Mouse (Mus musculus) myocyte (in vitro differentiated cells): ENCODE measurements around the gene Slc39a11. TPM values are rescaled to one million over a fixed set of nuclear protein-coding genes. Genes with fewer than 3 reads are reported as not detected.

ENCODE experiments used
- H3K27me3 ChIP-seq: one replicate; pipeline ENCODE4 v1.6.1; 2011; ENCODE audit not compliant: control insufficient read depth, insufficient read depth, insufficient read length
- H3K36me3 ChIP-seq: one replicate; pipeline ENCODE4 v1.6.1; 2011; ENCODE audit not compliant: control insufficient read depth, insufficient read depth
- H3K4me2 ChIP-seq: one replicate; pipeline ENCODE4 v1.6.1; 2011; ENCODE audit warnings: low read depth, control low read depth
- H3K4me3 ChIP-seq: one replicate; pipeline ENCODE4 v1.5.1; 2011; ENCODE audit warnings: mild to moderate bottlenecking, control low read depth, moderate library complexity
- H3K79me2 ChIP-seq: one replicate; pipeline ENCODE4 v1.6.1; 2011; ENCODE audit not compliant: control insufficient read depth, insufficient read depth
- H3ac ChIP-seq: one replicate; pipeline ENCODE4 v1.6.1; 2011; ENCODE audit not compliant: control insufficient read depth, insufficient read length
- CEBPB ChIP-seq: IDR thresholded peaks from 2 replicates; pipeline ENCODE4 v1.6.1; 2011; ENCODE audit warnings: mild to moderate bottlenecking, moderate library complexity; ENCODE audit not compliant: poor library complexity, insufficient read depth, severe bottlenecking
- E2F4 ChIP-seq: IDR thresholded peaks from one replicate; pipeline ENCODE4 v1.6.1; 2011; ENCODE audit warnings: mild to moderate bottlenecking, control low read depth, moderate library complexity; ENCODE audit not compliant: insufficient read depth
- MAX ChIP-seq: IDR thresholded peaks from one replicate; pipeline ENCODE4 v1.6.1; 2011; ENCODE audit warnings: low read depth, mild to moderate bottlenecking, control low read depth
- MYOD1 ChIP-seq, 3 experiments: IDR thresholded peaks; one replicate each; pipeline ENCODE4 v1.6.1; 2011; ENCODE audit warnings: control low read depth in 2 of 3, low read depth in 2 of 3, mild to moderate bottlenecking in 2 of 3, moderate library complexity in 1 of 3; ENCODE audit not compliant: insufficient read length in 2 of 3, control insufficient read depth in 1 of 3
- MYOG ChIP-seq, 3 experiments: IDR thresholded peaks; one replicate each; pipeline ENCODE4 v1.6.1; 2011; ENCODE audit warnings: control low read depth in 2 of 3, low read depth in 2 of 3, mild to moderate bottlenecking in 2 of 3; ENCODE audit not compliant: insufficient read length in 2 of 3, control insufficient read depth in 1 of 3, insufficient read depth in 1 of 3
- POLR2A ChIP-seq: IDR thresholded peaks from one replicate; pipeline ENCODE4 v1.6.1; 2011; ENCODE audit warnings: low read depth, mild to moderate bottlenecking, control low read depth, moderate library complexity; ENCODE audit not compliant: insufficient read length
- POLR2AphosphoS2 ChIP-seq: IDR thresholded peaks from one replicate; pipeline ENCODE4 v1.6.1; 2011; ENCODE audit warnings: low read depth, control low read depth; ENCODE audit not compliant: insufficient read length
- REST ChIP-seq: IDR thresholded peaks from one replicate; pipeline ENCODE4 v1.6.1; 2011; ENCODE audit warnings: mild to moderate bottlenecking, control low read depth, moderate library complexity; ENCODE audit not compliant: insufficient read depth, insufficient read length
- SRF ChIP-seq: IDR thresholded peaks from one replicate; pipeline ENCODE4 v1.6.1; 2011; ENCODE audit warnings: low read depth; ENCODE audit not compliant: control insufficient read depth, insufficient read length
- TCF12 ChIP-seq: IDR thresholded peaks from one replicate; pipeline ENCODE4 v1.6.1; 2011; ENCODE audit warnings: mild to moderate bottlenecking, control low read depth; ENCODE audit not compliant: poor library complexity, insufficient read depth, severe bottlenecking
- TCF3 ChIP-seq: IDR thresholded peaks from one replicate; pipeline ENCODE4 v1.6.1; 2011; ENCODE audit warnings: low read depth, control low read depth; ENCODE audit not compliant: insufficient read length
- USF1 ChIP-seq: IDR thresholded peaks from one replicate; pipeline ENCODE4 v1.6.1; 2011; ENCODE audit warnings: low read depth, mild to moderate bottlenecking, control low read depth, moderate library complexity
- polyA plus RNA-seq: library from polyadenylated mRNA; unstranded; fragments of >200 nt; fragmentation: generic; extraction: Trizol; gene quantifications from one replicate; pipeline ENCODE4 v1.2.1, GENCODE M21; 2012; ENCODE audit warnings: missing spikeins

Slc39a11 gene
- polyA plus RNA-seq, 1 experiment = 15.7 TPM

GRCm38 (mm10) chr11:113654105-113654504 is 4.2 kb upstream of the Slc39a11 start:
- no peak overlapping the region for H3K4me2 ChIP-seq
- H3K36me3 ChIP-seq = peaks cover 14% of the 10 kb centered on the region
- no peak overlapping the region for H3ac ChIP-seq
- H3K27me3 ChIP-seq = no peaks in the 10 kb centered on the region
- peaks cover 3% of the 10 kb centered on the region for H3K79me2 ChIP-seq
- H3K4me3 ChIP-seq = no peak overlapping the region
- TF ChIP-seq E2F4 (no peak), TCF3 (no peak), POLR2A (no peak), MYOD1 (IDR thresholded peaks at IDR 0.05; ENCODE audit: control insufficient read depth in 1 of 3, insufficient read length in 2 of 3, low read depth in 2 of 3) (no peak), MYOG (IDR thresholded peaks at IDR 0.05; ENCODE audit: control insufficient read depth in 1 of 3, insufficient read depth in 1 of 3, insufficient read length in 2 of 3, low read depth in 2 of 3) (no peak), POLR2AphosphoS2 (no peak), CEBPB (no peak), USF1 (no peak), TCF12 (no peak), REST (no peak), SRF (no peak)

- no peak overlapping the region for H3K4me3 ChIP-seq
- TF ChIP-seq TCF3 (no peak), USF1 (no peak), POLR2AphosphoS2 (no peak), CEBPB (no peak), E2F4 (no peak), REST (no peak), TCF12 (no peak), SRF (no peak), MAX (no peak), POLR2A (no peak), MYOG (IDR thresholded peaks at IDR 0.05; ENCODE audit: control insufficient read depth in 1 of 3, insufficient read depth in 1 of 3, insufficient read length in 2 of 3, low read depth in 2 of 3) (no peak), MYOD1 (IDR thresholded peaks at IDR 0.05; ENCODE audit: control insufficient read depth in 1 of 3, insufficient read length in 2 of 3, low read depth in 2 of 3) (no peak)
- H3K27me3 ChIP-seq = no peaks in the 10 kb centered on the region
These were observed 2.6 kb upstream of the Slc39a11 start for GRCm38 (mm10) chr11:113652516-113652915.

GRCm38 (mm10) chr11:113651907-113652273 is 2.0 kb upstream of the Slc39a11 start:
- Histone ChIP-seq H3ac (no peak overlapping the region), H3K4me2 (no peak overlapping the region), H3K36me3 (peaks cover 14% of the 10 kb centered on the region), H3K27me3 (no peaks in the 10 kb centered on the region), H3K79me2 (peaks cover 6% of the 10 kb centered on the region), H3K4me3 (no peak overlapping the region)
- TF ChIP-seq POLR2AphosphoS2 (no peak), MYOG (IDR thresholded peaks at IDR 0.05; ENCODE audit: control insufficient read depth in 1 of 3, insufficient read depth in 1 of 3, insufficient read length in 2 of 3, low read depth in 2 of 3) (no peak), TCF12 (no peak), SRF (no peak), TCF3 (no peak), USF1 (no peak), MYOD1 (IDR thresholded peaks at IDR 0.05; ENCODE audit: control insufficient read depth in 1 of 3, insufficient read length in 2 of 3, low read depth in 2 of 3) (no peak)

More at GRCm38 (mm10) chr11:113652516-113652915, 2.6 kb upstream of the Slc39a11 start:
- H3K36me3 ChIP-seq = peaks cover 14% of the 10 kb centered on the region
- peaks cover 6% of the 10 kb centered on the region for H3K79me2 ChIP-seq
- no peak overlapping the region for H3ac ChIP-seq
- no peak overlapping the region for H3K4me2 ChIP-seq

GRCm38 (mm10) chr11:113651206-113651906 is 1.5 kb upstream of the Slc39a11 start:
- Histone ChIP-seq H3K79me2 (peaks cover 6% of the 10 kb centered on the region), H3K4me2 (no peak overlapping the region), H3K36me3 (peaks cover 14% of the 10 kb centered on the region), H3ac (no peak overlapping the region), H3K27me3 (no peaks in the 10 kb centered on the region), H3K4me3 (no peak overlapping the region)
- no peak for TF ChIP-seq SRF
- TF ChIP-seq TCF3 = no peak
- TF ChIP-seq POLR2A = no peak
- TF ChIP-seq MYOD1 (IDR thresholded peaks at IDR 0.05; ENCODE audit: control insufficient read depth in 1 of 3, insufficient read length in 2 of 3, low read depth in 2 of 3) = no peak
- no peak for TF ChIP-seq MYOG (IDR thresholded peaks at IDR 0.05; ENCODE audit: control insufficient read depth in 1 of 3, insufficient read depth in 1 of 3, insufficient read length in 2 of 3, low read depth in 2 of 3)
- no peak for TF ChIP-seq MAX
- TF ChIP-seq TCF12 = no peak
- no peak for TF ChIP-seq POLR2AphosphoS2
- TF ChIP-seq USF1 = no peak
- no peak for TF ChIP-seq REST
- no peak for TF ChIP-seq CEBPB
- TF ChIP-seq E2F4 = no peak
